Mouse (Mus musculus) spleen, adult 2 months (tissue): ENCODE results near the gene Best1.

Source experiments
- CTCF ChIP-seq: fragments of 200-500 bp; IDR thresholded peaks from 2 replicates; pipeline ENCODE4 v1.5.1; 2011; ENCODE audit warnings: mild to moderate bottlenecking, inconsistent platforms; ENCODE audit not compliant: insufficient read depth, insufficient read length, insufficient replicate concordance; ENCODE audit errors: extremely low read depth
- POLR2A ChIP-seq: fragments of 200-500 bp; IDR thresholded peaks from 2 replicates; pipeline ENCODE4 v1.6.1; 2011; ENCODE audit warnings: low read depth, low read length, inconsistent platforms

GRCm38 (mm10) chr19:9952390-9952789 is 49.0 kb downstream of the Best1 start:
- TF ChIP-seq POLR2A, result no peak
- no peak for TF ChIP-seq CTCF
